Mouse (Mus musculus) G1E (cell line): Measurements from ENCODE around the gene Tnfrsf9. TPM values are rescaled to one million over a fixed set of nuclear protein-coding genes. Genes with fewer than 3 reads are reported as not detected.

Experiments
- ATAC-seq: 2 replicates; pipeline ENCODE4 v1.8.0; 2016; ENCODE audit warnings: mild to moderate bottlenecking; ENCODE audit not compliant: insufficient number of reproducible peaks, poor library complexity, low FRiP score, severe bottlenecking; ENCODE audit errors: extremely low read depth
- DNase-seq: peaks from one replicate; pipeline ENCODE4 v3.0.0; 2012; ENCODE audit warnings: low spot score
- H3K27me3 ChIP-seq: 2 replicates; pipeline ENCODE4 v1.6.1; 2012; ENCODE audit warnings: mild to moderate bottlenecking, low read length, inconsistent platforms; ENCODE audit not compliant: insufficient read depth
- H3K36me3 ChIP-seq: replicated peaks from 2 replicates; pipeline ENCODE3; 2012; ENCODE audit warnings: mild to moderate bottlenecking, inconsistent platforms
- H3K4me1 ChIP-seq: 2 replicates; pipeline ENCODE4 v1.6.1; 2012; ENCODE audit warnings: low read depth, low read length, inconsistent platforms, mixed read lengths; ENCODE audit not compliant: insufficient read depth
- H3K4me3 ChIP-seq: 2 replicates; pipeline ENCODE4 v1.5.1; 2012; ENCODE audit warnings: low read depth, mild to moderate bottlenecking, inconsistent platforms, low read length, moderate library complexity, mixed read lengths
- H3K9me3 ChIP-seq: replicated peaks from 2 replicates; pipeline ENCODE4 v1.6.1; 2012; ENCODE audit warnings: inconsistent platforms
- CTCF ChIP-seq: IDR thresholded peaks from 2 replicates; pipeline ENCODE4 v1.5.1; 2012; ENCODE audit warnings: low read depth, low read length, inconsistent platforms, mixed read lengths
- GATA1 ChIP-seq: IDR thresholded peaks from 2 replicates; pipeline ENCODE4 v1.6.1; 2012; ENCODE audit warnings: borderline replicate concordance, low read length, inconsistent platforms, mixed read lengths
- GATA2 ChIP-seq: IDR thresholded peaks from 2 replicates; pipeline ENCODE4 v1.6.1; 2012; ENCODE audit warnings: low read depth, low read length, inconsistent platforms, borderline replicate concordance
- POLR2AphosphoS5 ChIP-seq: IDR thresholded peaks from 2 replicates; pipeline ENCODE4 v1.6.1; 2012; ENCODE audit warnings: low read depth, low read length, inconsistent platforms; ENCODE audit not compliant: insufficient replicate concordance
- TAL1 ChIP-seq: conservative IDR thresholded peaks from 2 replicates; pipeline ENCODE4 v1.6.1; 2012; ENCODE audit warnings: low read depth, low read length, inconsistent platforms, mixed read lengths
- polyA plus RNA-seq: library from polyadenylated mRNA; stranded (reverse); fragments of >175 nt; gene quantifications from 2 replicates; pipeline ENCODE4 v1.2.3, GENCODE M21; 2012
- total RNA-seq, 2 experiments: library from RNA; stranded (forward) in 1 of 2; stranded (reverse) in 1 of 2; fragments of 200-1000 nt in 1 of 2; fragments of >200 nt in 1 of 2; fragmentation: Nextera tagmentation in 1 of 2; gene quantifications; 2 replicates each; pipeline ENCODE4 v1.2.3; 2014 to 2017

Tnfrsf9 gene
- total and polyA plus RNA-seq, 3 experiments = 0.47 to 20.2 (median 1.1) TPM

DNA sequence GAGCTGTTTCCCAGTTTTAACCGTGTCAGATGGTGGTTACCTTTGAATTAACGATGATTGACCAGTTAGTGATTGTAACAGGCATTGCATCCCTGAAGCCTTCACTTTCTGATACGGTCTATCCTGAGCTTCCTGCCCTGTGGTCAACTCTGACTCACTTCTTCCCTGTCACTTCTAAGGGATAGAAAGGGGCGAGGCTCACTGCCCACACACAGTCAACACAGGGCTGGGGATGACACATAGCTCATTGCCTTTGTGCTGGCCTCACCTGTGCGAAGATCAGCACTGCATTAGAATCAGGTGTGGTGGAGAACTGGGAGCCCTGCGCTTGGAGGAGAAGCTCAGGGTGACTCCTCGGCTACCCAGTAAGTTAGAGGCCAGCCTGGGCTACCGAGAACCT lies 54.6 kb downstream of the Tnfrsf9 start:
- Histone ChIP-seq H3K36me3 (no peaks in the 10 kb centered on the region), H3K4me3 (no peak overlapping the region), H3K9me3 (no peaks in the 10 kb centered on the region), H3K4me1 (no peaks in the 10 kb centered on the region), H3K27me3 (no peaks in the 10 kb centered on the region)
- DNase-seq = no peak
- TF ChIP-seq CTCF (no peak), GATA2 (no peak), POLR2AphosphoS5 (no peak), TAL1 (no peak), GATA1 (no peak)
- no peak for ATAC-seq

DNA sequence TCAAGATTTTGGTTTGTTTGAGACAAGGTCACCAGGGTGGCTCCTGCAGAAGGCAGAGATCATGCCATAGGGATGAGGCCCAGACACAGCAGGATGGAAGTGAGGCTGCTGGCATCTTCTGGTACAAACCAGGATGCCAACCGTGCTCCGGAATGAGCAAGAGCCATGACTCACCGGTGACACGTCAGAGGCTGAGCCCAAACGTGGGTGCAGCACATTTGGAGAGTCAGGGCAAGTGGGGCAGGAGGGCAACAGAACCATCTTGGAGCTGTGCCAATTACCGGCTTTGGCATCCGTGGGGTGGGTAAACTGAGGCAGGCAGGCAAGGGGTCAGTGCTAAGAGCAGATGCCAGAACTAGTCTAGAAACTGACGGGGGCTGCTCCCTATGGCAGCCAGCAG lies 58.9 kb downstream of the Tnfrsf9 start:
- no peaks in the 10 kb centered on the region for H3K9me3 ChIP-seq
- DNase-seq (no peak), ATAC-seq (no peak)

DNA sequence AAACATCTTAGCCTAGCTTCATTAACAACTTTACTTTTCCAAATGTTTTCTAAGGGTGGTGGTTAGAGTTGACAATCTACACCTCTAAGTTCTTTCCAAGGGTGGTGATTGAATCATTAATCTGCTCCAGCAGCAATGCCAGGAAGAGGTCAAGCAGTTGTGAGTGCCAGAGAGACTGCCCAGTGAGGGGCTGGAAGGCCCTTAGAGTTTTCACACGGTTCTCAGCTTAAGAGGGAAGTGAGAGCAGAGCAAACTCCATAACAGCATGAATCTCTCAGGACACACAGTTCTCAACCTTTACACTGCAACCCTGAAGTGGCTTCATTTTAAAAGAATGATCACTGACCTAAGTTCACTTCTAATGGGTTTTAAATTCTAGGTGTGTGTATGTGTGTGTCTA lies 60.8 kb downstream of the Tnfrsf9 start:
- H3K27me3 ChIP-seq = no peaks in the 10 kb centered on the region
- no peaks in the 10 kb centered on the region for H3K9me3 ChIP-seq
- DNase-seq = no peak
- TF ChIP-seq GATA2 (no peak), TAL1 (no peak), CTCF (no peak), POLR2AphosphoS5 (no peak), GATA1 (no peak)
- H3K4me1 ChIP-seq = no peaks in the 10 kb centered on the region
- ATAC-seq = no peak
- H3K4me3 ChIP-seq = no peak overlapping the region
- no peaks in the 10 kb centered on the region for H3K36me3 ChIP-seq

More for the DNA sequence above, 58.9 kb downstream of the Tnfrsf9 start:
- Histone ChIP-seq H3K4me3 (no peak overlapping the region), H3K27me3 (no peaks in the 10 kb centered on the region), H3K36me3 (no peaks in the 10 kb centered on the region), H3K4me1 (no peaks in the 10 kb centered on the region)
- TF ChIP-seq GATA1 = no peak
- no peak for TF ChIP-seq POLR2AphosphoS5
- TF ChIP-seq TAL1 = no peak
- TF ChIP-seq GATA2 = no peak
- TF ChIP-seq CTCF = no peak

DNA sequence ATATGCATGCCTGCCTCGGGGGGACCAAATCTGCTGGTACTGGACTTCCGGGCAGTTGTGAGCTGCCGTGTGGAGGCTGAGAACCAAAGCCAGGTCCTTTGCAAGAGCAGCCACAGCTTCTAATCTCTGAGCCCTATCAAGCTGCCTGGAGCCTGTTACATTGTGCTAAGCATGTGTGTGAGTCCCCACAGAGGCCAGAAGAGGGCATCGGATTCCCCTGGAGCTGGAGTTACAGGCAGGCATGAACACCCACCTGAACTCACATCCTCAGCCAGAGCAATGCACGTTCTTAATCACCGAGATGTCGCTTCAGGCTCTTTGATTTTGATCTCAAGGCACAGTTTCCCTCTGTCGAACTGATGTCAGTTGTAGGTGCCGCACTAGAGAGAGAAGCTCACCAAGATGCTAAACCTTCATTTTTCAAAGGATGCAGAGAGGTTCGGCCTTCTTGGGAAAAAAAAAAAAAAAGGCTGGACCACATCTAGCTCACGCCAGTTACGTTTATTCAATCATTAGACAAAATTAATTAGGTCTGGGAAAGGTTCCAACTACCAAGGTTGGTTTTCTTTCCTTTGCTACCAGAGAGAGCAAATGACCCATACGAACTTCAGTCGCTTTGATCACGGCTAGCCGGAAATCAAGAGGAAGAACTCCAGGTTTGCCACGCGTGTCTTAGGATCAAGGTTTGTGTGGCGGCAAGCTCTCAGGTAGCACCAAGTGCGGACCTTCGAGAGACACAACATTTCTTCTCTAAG lies 64.0 kb downstream of the Tnfrsf9 start:
- no peaks in the 10 kb centered on the region for H3K4me1 ChIP-seq
- no peaks in the 10 kb centered on the region for H3K36me3 ChIP-seq
- no peak for ATAC-seq
- no peaks in the 10 kb centered on the region for H3K27me3 ChIP-seq
- no peak for DNase-seq
- no peak overlapping the region for H3K4me3 ChIP-seq
- no peaks in the 10 kb centered on the region for H3K9me3 ChIP-seq
- no peak for TF ChIP-seq GATA2
- no peak for TF ChIP-seq CTCF
- TF ChIP-seq POLR2AphosphoS5 = no peak
- TF ChIP-seq TAL1 = no peak
- no peak for TF ChIP-seq GATA1

- Histone ChIP-seq H3K9me3 (no peaks in the 10 kb centered on the region), H3K36me3 (no peaks in the 10 kb centered on the region), H3K4me1 (no peaks in the 10 kb centered on the region), H3K27me3 (no peaks in the 10 kb centered on the region), H3K4me3 (no peak overlapping the region)
- ATAC-seq = no peak
- TF ChIP-seq GATA2 (no peak), TAL1 (no peak)
- no peak for DNase-seq
Observed at GRCm38 (mm10) chr4:150979455-150979854, 65.1 kb downstream of the Tnfrsf9 start.

DNA sequence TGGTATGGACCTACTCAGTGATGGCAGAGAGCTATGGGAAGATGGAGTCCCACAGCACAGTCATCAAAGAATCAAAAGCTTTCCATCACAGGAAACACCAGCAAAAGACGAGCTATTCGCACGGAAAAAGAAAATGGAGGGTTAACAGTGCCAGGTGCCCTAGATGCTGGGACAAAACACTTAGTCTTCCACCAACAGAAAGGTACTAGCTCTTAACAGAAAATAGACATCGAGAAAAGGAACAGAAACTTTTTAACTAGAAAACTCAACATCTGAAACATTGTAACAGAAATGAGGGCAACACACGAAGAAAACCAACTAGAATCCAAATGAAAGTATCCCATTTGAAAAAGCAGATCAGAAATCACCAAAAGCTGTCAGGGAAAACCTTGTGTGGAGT lies 65.8 kb downstream of the Tnfrsf9 start:
- H3K4me1 ChIP-seq = no peaks in the 10 kb centered on the region
- H3K27me3 ChIP-seq = no peaks in the 10 kb centered on the region
- DNase-seq = no peak
- H3K9me3 ChIP-seq = no peaks in the 10 kb centered on the region
- ATAC-seq = no peak
- no peak overlapping the region for H3K4me3 ChIP-seq
- TF ChIP-seq GATA1 (no peak), GATA2 (no peak), CTCF (no peak), TAL1 (no peak), POLR2AphosphoS5 (no peak)
- H3K36me3 ChIP-seq = no peaks in the 10 kb centered on the region

DNA sequence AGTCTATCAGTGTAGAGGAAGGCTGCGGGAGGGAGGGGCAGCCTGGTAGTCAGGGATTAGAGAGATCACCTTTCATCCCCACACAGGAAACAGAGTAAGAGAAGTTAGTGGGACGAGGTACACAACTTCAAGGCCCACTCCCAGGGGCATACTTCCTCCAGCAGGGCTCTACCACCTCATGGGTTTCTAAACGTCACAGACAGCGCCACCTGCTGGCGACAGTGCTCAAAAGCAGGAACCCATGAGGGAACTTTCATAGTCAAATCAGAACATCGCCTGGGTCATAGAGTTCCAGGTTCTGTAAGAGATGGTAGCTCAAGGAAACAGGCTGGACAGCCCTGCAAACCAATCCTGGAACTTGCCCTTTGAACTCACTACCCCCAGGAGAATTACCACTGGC lies 75.8 kb downstream of the Tnfrsf9 start:
- Histone ChIP-seq H3K9me3 (peaks cover 4% of the 10 kb centered on the region; the same call in 1 of the 2 replicates), H3K4me1 (no peaks in the 10 kb centered on the region), H3K27me3 (no peaks in the 10 kb centered on the region), H3K4me3 (no peak overlapping the region), H3K36me3 (no peaks in the 10 kb centered on the region)
- TF ChIP-seq POLR2AphosphoS5 (no peak), CTCF (peak; percentile 19; the same call in 1 of the 2 replicates), TAL1 (no peak)
- ATAC-seq (no peak), DNase-seq (no peak)

Other genes starting within 250 kb of the Tnfrsf9 start
- not detected in 2 replicates for gene Errfi1, start 60.6 kb upstream of the Tnfrsf9 start, total RNA-seq (2014; fragmentation: Nextera tagmentation)
- 0.05 TPM in 1 of 2 replicates, not detected in the other for gene Errfi1, start 60.6 kb upstream of the Tnfrsf9 start, total RNA-seq (2017)
- not detected in 2 replicates for gene Errfi1, start 60.6 kb upstream of the Tnfrsf9 start, polyA plus RNA-seq
- gene Park7, start 125 bp upstream of the Tnfrsf9 start, total RNA-seq (2014; fragmentation: Nextera tagmentation) = 187 and 204 TPM in 2 replicates
- gene Park7, start 125 bp upstream of the Tnfrsf9 start, total RNA-seq (2017) = 398 and 402 TPM in 2 replicates
- 276 and 342 TPM in 2 replicates for gene Park7, start 125 bp upstream of the Tnfrsf9 start, polyA plus RNA-seq
- gene Uts2, start 82.5 kb downstream of the Tnfrsf9 start, total RNA-seq (2014; fragmentation: Nextera tagmentation) = not detected in 2 replicates
- not detected in 2 replicates for gene Uts2, start 82.5 kb downstream of the Tnfrsf9 start, total RNA-seq (2017)
- gene Uts2, start 82.5 kb downstream of the Tnfrsf9 start, polyA plus RNA-seq = not detected in 2 replicates
- gene Per3, start 130.1 kb downstream of the Tnfrsf9 start, total RNA-seq (2014; fragmentation: Nextera tagmentation) = 6.5 and 8.3 TPM in 2 replicates
- gene Per3, start 130.1 kb downstream of the Tnfrsf9 start, total RNA-seq (2017) = 3.3 and 3.4 TPM in 2 replicates
- 1.2 and 1.6 TPM in 2 replicates for gene Per3, start 130.1 kb downstream of the Tnfrsf9 start, polyA plus RNA-seq
- gene Vamp3, start 143.4 kb downstream of the Tnfrsf9 start, total RNA-seq (2014; fragmentation: Nextera tagmentation) = 66.1 and 67.8 TPM in 2 replicates
- 55.1 and 77.7 TPM in 2 replicates for gene Vamp3, start 143.4 kb downstream of the Tnfrsf9 start, total RNA-seq (2017)
- gene Vamp3, start 143.4 kb downstream of the Tnfrsf9 start, polyA plus RNA-seq = 2.4 and 2.7 TPM in 2 replicates
- gene Gm13090, start 175.0 kb downstream of the Tnfrsf9 start, total RNA-seq (2014; fragmentation: Nextera tagmentation) = not detected in 2 replicates
- not detected in 2 replicates for gene Gm13090, start 175.0 kb downstream of the Tnfrsf9 start, total RNA-seq (2017)
- not detected in 2 replicates for gene Gm13090, start 175.0 kb downstream of the Tnfrsf9 start, polyA plus RNA-seq